Mouse (Mus musculus): ENCODE data around the gene Clip1. TPM values are rescaled to one million over a fixed set of nuclear protein-coding genes. Genes with fewer than 3 reads are reported as not detected.
A peak's percentile ranks its signal among the peaks of the same experiment; 100 is the strongest.

The Clip1 gene
- total and polyA plus RNA-seq, 3 experiments: 13.3 to 23.0 TPM; not detected in 1

DNA sequence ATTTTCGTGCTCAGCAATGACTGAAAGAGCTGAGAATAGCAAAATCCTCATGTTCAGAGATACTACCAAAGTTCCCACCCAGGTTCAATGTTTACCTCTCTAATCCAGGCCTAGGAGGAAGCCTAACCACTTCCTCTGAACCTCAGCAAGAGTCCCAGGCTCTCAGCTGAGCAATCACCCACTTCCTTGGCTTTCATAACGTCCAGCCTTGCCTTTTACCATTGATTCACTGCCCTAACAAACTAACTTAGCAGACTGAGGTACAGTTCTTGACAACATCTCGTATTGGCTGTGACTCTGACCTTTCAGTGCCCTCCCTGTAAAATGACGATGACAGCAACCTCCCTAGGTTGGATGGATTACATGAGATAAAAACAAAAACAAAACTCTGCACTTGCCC is 2.0 kb downstream of the Clip1 start:
- H3K4me3 ChIP-seq (ENCODE audit: control insufficient read depth in 1 of 2, insufficient read depth in 1 of 2, low read depth in 2 of 2, low read length in 2 of 2): peak overlapping the region; percentile 84 to 99
- no peaks in the 10 kb centered on the region for H3K9me3 ChIP-seq (replicated peaks; ENCODE audit: insufficient read depth, low read length)
- peak overlapping the region; percentile 92 for H3K9ac ChIP-seq (ENCODE audit: control insufficient read depth, low read depth, low read length, poor library complexity, severe bottlenecking)
- no peaks in the 10 kb centered on the region for H3K27me3 ChIP-seq (ENCODE audit: control insufficient read depth in 1 of 2, insufficient read depth in 2 of 2, low read length in 2 of 2)
- H3K79me2 ChIP-seq (ENCODE audit: control insufficient read depth, insufficient read depth, low read length, poor library complexity): peaks cover 21% of the 10 kb centered on the region
- TF ChIP-seq NELFE (IDR thresholded peaks at IDR 0.05; ENCODE audit: low read depth, low read length): no peak
- peak; percentile 58 for TF ChIP-seq ETS1 (IDR thresholded peaks at IDR 0.05; ENCODE audit: low read depth, low read length)
- H3K36me3 ChIP-seq (ENCODE audit: control insufficient read depth in 1 of 2, insufficient read depth in 2 of 2, low read length in 2 of 2): peaks cover 0 to 9% of the 10 kb centered on the region in 2 experiments; a peak in 3 of 4 replicates
- peaks cover 4 to 10% of the 10 kb centered on the region in 2 experiments; a peak in 3 of 4 replicates for H3K4me1 ChIP-seq (ENCODE audit: control insufficient read depth in 1 of 2, insufficient read depth in 2 of 2, low read length in 2 of 2)
- peak overlapping the region; percentile 5; the same call in 1 of the 2 replicates for H3K27ac ChIP-seq (ENCODE audit: control insufficient read depth, low read depth, low read length)
- DNase-seq (ENCODE audit: low read depth, low spot score): peak; percentile 62

DNA sequence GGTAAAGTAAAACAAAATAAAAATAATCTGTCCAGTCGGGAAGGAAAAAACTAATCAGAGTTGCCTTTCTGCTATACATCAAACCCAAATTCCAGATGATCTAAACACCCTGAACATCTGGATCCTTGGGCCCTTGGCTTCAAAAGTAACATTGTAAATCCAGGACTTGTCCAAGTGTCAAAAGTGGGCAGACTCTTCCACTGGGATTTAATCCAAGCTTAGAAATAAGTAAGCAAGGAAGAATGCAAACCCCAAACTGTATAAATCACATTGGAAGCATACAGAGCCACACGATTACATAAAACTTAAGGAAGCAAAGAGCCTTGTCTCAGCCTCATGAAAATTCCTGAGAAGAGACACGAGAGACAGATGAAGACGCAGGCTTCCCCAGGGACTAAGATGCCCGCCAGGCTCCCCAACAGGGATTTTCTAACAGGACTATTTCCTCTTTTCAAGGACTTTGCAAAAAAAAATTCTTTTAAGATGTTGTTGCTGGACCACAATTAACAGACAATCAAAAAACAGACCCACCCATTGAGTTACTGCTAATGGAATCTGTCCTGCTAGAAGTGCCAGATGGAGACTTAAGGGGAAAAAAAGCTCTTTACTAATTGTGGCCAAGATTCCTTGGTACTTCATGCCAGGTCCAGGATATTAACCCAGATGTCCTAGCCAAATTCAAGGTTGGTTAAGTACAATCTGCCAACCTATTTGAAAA is 4.7 kb downstream of the Clip1 start:
- Histone ChIP-seq H3K4me1 (ENCODE audit: control insufficient read depth in 1 of 2, insufficient read depth in 2 of 2, low read length in 2 of 2) (peaks cover 4 to 10% of the 10 kb centered on the region in 2 experiments; a peak in 3 of 4 replicates), H3K27me3 (ENCODE audit: control insufficient read depth in 1 of 2, insufficient read depth in 2 of 2, low read length in 2 of 2) (no peaks in the 10 kb centered on the region)
- DNase-seq (ENCODE audit: low read depth, low spot score): no peak

DNA sequence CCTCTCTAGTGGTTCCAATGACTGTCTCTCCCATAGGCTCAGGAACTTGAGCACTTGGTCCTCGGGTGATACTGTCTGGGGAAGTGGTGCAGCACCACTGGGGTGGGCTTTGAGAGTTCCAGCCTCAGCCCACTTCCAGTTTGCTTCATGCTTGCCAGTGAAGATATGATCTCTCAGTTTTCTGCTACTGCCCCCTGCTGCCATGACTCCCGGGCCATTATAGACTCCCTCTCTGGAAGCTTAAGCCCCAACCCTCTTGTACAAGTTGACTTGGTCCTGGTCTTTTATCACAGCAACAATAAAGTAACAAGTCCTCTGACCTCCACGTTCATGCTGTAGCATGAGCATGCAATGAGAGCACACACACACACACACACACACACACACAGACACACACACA is 5.3 kb downstream of the Clip1 start:
- Histone ChIP-seq H3K27ac (ENCODE audit: control insufficient read depth, low read depth, low read length) (no peak overlapping the region), H3K27me3 (ENCODE audit: control insufficient read depth in 1 of 2, insufficient read depth in 2 of 2, low read length in 2 of 2) (no peaks in the 10 kb centered on the region), H3K79me2 (ENCODE audit: control insufficient read depth, insufficient read depth, low read length, poor library complexity) (peaks cover 21% of the 10 kb centered on the region), H3K36me3 (ENCODE audit: control insufficient read depth in 1 of 2, insufficient read depth in 2 of 2, low read length in 2 of 2) (peaks cover 0 to 9% of the 10 kb centered on the region in 2 experiments; a peak in 3 of 4 replicates), H3K9ac (ENCODE audit: control insufficient read depth, low read depth, low read length, poor library complexity, severe bottlenecking) (no peak overlapping the region), H3K4me1 (ENCODE audit: control insufficient read depth in 1 of 2, insufficient read depth in 2 of 2, low read length in 2 of 2) (peaks cover 4 to 10% of the 10 kb centered on the region in 2 experiments; a peak in 3 of 4 replicates), H3K4me3 (ENCODE audit: control insufficient read depth in 1 of 2, insufficient read depth in 1 of 2, low read depth in 2 of 2, low read length in 2 of 2) (no peak overlapping the region), H3K9me3 (replicated peaks; ENCODE audit: insufficient read depth, low read length) (no peaks in the 10 kb centered on the region)
- no peak for TF ChIP-seq TAL1 (IDR thresholded peaks at IDR 0.05; ENCODE audit: low read length)
- peak in 1 of 3 experiments; percentile 5; a peak in 1 of 6 replicates for TF ChIP-seq CTCF (IDR thresholded peaks at IDR 0.05 in 2 of 3, conservative IDR thresholded peaks at IDR 0.05 in 1 of 3; ENCODE audit: control insufficient read depth in 1 of 3, insufficient read depth in 1 of 3, low read depth in 2 of 3, low read length in 3 of 3, poor library complexity in 1 of 3, severe bottlenecking in 1 of 3)
- no peak for DNase-seq (ENCODE audit: low read depth, low spot score)

More for the DNA sequence above, 4.7 kb downstream of the Clip1 start:
- H3K27ac ChIP-seq (ENCODE audit: control insufficient read depth, low read depth, low read length): no peak overlapping the region
- H3K4me3 ChIP-seq (ENCODE audit: control insufficient read depth in 1 of 2, insufficient read depth in 1 of 2, low read depth in 2 of 2, low read length in 2 of 2): no peak overlapping the region
- H3K9me3 ChIP-seq (replicated peaks; ENCODE audit: insufficient read depth, low read length): no peaks in the 10 kb centered on the region
- H3K79me2 ChIP-seq (ENCODE audit: control insufficient read depth, insufficient read depth, low read length, poor library complexity): peaks cover 23% of the 10 kb centered on the region
- peaks cover 0 to 9% of the 10 kb centered on the region in 2 experiments; a peak in 3 of 4 replicates for H3K36me3 ChIP-seq (ENCODE audit: control insufficient read depth in 1 of 2, insufficient read depth in 2 of 2, low read length in 2 of 2)
- no peak overlapping the region for H3K9ac ChIP-seq (ENCODE audit: control insufficient read depth, low read depth, low read length, poor library complexity, severe bottlenecking)
- TF ChIP-seq MYB (IDR thresholded peaks at IDR 0.05; ENCODE audit: low read depth, low read length) (no peak), KAT2A (conservative IDR thresholded peaks at IDR 0.05; ENCODE audit: low read depth, low read length) (no peak), MAX (IDR thresholded peaks at IDR 0.05; ENCODE audit: low read length) (no peak), ZMIZ1 (IDR thresholded peaks at IDR 0.05; ENCODE audit: low read depth, low read length) (no peak), RAD21 (IDR thresholded peaks at IDR 0.05; ENCODE audit: low read depth, low read length) (no peak), USF1 (IDR thresholded peaks at IDR 0.05; ENCODE audit: low read depth, low read length) (no peak), SIN3A (IDR thresholded peaks at IDR 0.05; ENCODE audit: low read length) (no peak), TCF12 (IDR thresholded peaks at IDR 0.05; ENCODE audit: low read depth, low read length) (no peak), POLR2AphosphoS5 (IDR thresholded peaks at IDR 0.05; ENCODE audit: borderline replicate concordance, low read depth, low read length) (no peak), UBTF (IDR thresholded peaks at IDR 0.05; ENCODE audit: borderline replicate concordance, insufficient read depth, low read depth, low read length) (no peak), CHD2 (IDR thresholded peaks at IDR 0.05; ENCODE audit: low read length) (no peak), NRF1 (IDR thresholded peaks at IDR 0.05; ENCODE audit: insufficient read depth, low read depth, low read length, poor library complexity, severe bottlenecking) (no peak), USF2 (IDR thresholded peaks at IDR 0.05; ENCODE audit: borderline replicate concordance in 1 of 2, insufficient read depth in 1 of 2, low read depth in 1 of 2, low read length in 2 of 2) (no peak), MYC (IDR thresholded peaks at IDR 0.05; ENCODE audit: low read depth, low read length) (no peak), SMC3 (IDR thresholded peaks at IDR 0.05; ENCODE audit: low read depth, low read length) (no peak), ETS1 (IDR thresholded peaks at IDR 0.05; ENCODE audit: low read depth, low read length) (no peak), MAZ (IDR thresholded peaks at IDR 0.05; ENCODE audit: low read depth, low read length) (no peak)

Data from MEL (cell line).